Mouse (Mus musculus) embryonic facial prominence, embryonic 12.5 days (tissue): ENCODE data around the gene Tmem191c. TPM values are rescaled to one million over a fixed set of nuclear protein-coding genes. Genes with fewer than 3 reads are reported as not detected.

ENCODE experiments used
- ATAC-seq: fragments of 200-750 bp; cut with Nextera tagmentation; 2 replicates; pipeline ENCODE4 v1.8.0; 2017; ENCODE audit not compliant: insufficient number of reproducible peaks, insufficient read depth, low FRiP score, low TSS enrichment
- H3K27ac ChIP-seq: fragments of 300-500 bp; sonication (generic); 2 replicates; pipeline ENCODE4 v1.5.1; 2016; ENCODE audit warnings: mild to moderate bottlenecking
- H3K27me3 ChIP-seq: fragments of 300-500 bp; sonication (generic); 2 replicates; pipeline ENCODE4 v1.6.1; 2016; ENCODE audit warnings: mild to moderate bottlenecking, moderate library complexity
- H3K36me3 ChIP-seq: fragments of 300-500 bp; sonication (generic); 2 replicates; pipeline ENCODE4 v1.6.1; 2016; ENCODE audit warnings: mild to moderate bottlenecking
- H3K4me1 ChIP-seq: fragments of 300-500 bp; sonication (generic); 2 replicates; pipeline ENCODE4 v1.6.1; 2016
- H3K4me2 ChIP-seq: fragments of 300-500 bp; sonication (generic); replicated peaks from 2 replicates; pipeline ENCODE4 v1.6.1; 2016; ENCODE audit warnings: mild to moderate bottlenecking, moderate library complexity
- H3K4me3 ChIP-seq: fragments of 300-500 bp; sonication (generic); 2 replicates; pipeline ENCODE4 v1.5.1; 2016; ENCODE audit warnings: mild to moderate bottlenecking
- H3K9ac ChIP-seq: fragments of 300-500 bp; sonication (generic); 2 replicates; pipeline ENCODE4 v1.6.1; 2016; ENCODE audit warnings: mild to moderate bottlenecking, moderate library complexity
- H3K9me3 ChIP-seq: fragments of 300-500 bp; sonication (generic); 2 replicates; pipeline ENCODE4 v1.6.1; 2016; ENCODE audit warnings: mild to moderate bottlenecking, moderate library complexity
- WGBS: fragments of 180-500 bp; shearing (Covaris S2); methylation state at CpG from one replicate; pipeline ENCODE4 v1.1.7; 2016; 5-methylcytosine and 5-hydroxymethylcytosine counted together
- polyA plus RNA-seq: library from polyadenylated mRNA; unstranded; fragments of >200 nt; fragmentation: Nextera tagmentation; extraction: Ambion mirVana; gene quantifications from 2 replicates; pipeline ENCODE4 v1.2.1, GENCODE M21; 2016

The Tmem191c gene
- polyA plus RNA-seq, 1 experiment from 2014 or later: 15.0 TPM

GRCm38 (mm10) chr16:17269872-17270271 lies 6.0 kb upstream of the Tmem191c start:
- no peak for ATAC-seq
- no peak overlapping the region for H3K27ac ChIP-seq
- H3K4me2 ChIP-seq: no peak overlapping the region
- no peaks in the 10 kb centered on the region for H3K4me1 ChIP-seq
- H3K9me3 ChIP-seq: 0 out of 2 replicates have a peak, but pooled peaks cover 3% of the 10 kb centered on the region
- no peak overlapping the region for H3K9ac ChIP-seq
- H3K27me3 ChIP-seq: no peaks in the 10 kb centered on the region
- WGBS: 90% methylated on average over 5 of the region's 5 CpGs
- H3K36me3 ChIP-seq: no peaks in the 10 kb centered on the region
- H3K4me3 ChIP-seq: no peak overlapping the region

DNA sequence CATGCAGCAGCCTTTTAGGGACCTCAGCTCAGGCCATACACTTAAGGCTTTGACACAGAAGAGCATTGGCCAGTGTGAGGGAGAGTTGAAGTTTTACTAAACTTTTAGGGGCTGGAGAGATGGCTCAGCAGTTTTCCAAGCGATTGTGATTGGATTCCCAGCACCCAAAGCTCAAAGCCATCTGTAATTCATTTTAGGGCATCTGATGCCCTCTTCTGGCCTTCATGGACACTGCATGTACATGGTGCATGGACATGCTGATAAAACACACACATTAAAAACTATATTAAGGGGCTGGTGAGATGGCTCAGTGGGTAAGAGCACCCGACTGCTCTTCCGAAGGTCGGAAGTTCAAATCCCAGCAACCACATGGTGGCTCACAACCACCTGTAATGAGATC lies 4.8 kb upstream of the Tmem191c start:
- no peak for ATAC-seq
- Histone ChIP-seq H3K4me2 (no peak overlapping the region), H3K4me3 (no peak overlapping the region), H3K36me3 (no peaks in the 10 kb centered on the region), H3K9me3 (0 out of 2 replicates have a peak, but pooled peaks cover 3% of the 10 kb centered on the region), H3K27ac (no peak overlapping the region), H3K9ac (no peak overlapping the region), H3K27me3 (no peaks in the 10 kb centered on the region), H3K4me1 (no peaks in the 10 kb centered on the region)
- 70% methylated on average over 4 of the region's 4 CpGs for WGBS

DNA sequence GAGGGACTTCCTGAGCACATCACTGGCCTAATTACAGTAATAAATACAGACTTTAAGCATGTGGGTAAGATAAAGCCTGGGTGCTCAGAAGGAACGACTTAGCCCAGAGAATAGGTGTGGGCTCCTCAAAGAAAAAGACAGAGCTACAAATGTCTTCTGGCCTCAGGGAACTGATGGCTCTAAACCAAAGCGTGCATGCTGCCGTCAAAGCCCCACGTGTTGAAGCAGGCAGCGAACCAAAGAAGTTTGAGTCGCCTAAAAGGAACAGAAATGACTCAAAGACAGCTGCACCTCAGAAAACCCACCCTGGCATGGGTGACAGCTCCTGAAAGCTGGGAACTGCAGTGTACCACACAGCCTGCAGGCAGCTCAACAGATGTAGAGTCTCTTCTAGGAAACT lies 4.0 kb upstream of the Tmem191c start:
- WGBS: 77% methylated on average over 6 of the region's 6 CpGs
- H3K4me2 ChIP-seq: no peak overlapping the region
- H3K36me3 ChIP-seq: no peaks in the 10 kb centered on the region
- H3K9ac ChIP-seq: no peak overlapping the region
- peaks cover 2% of the 10 kb centered on the region; the same call in 1 of the 2 replicates for H3K4me1 ChIP-seq
- no peak for ATAC-seq
- H3K4me3 ChIP-seq: no peak overlapping the region
- H3K27me3 ChIP-seq: peaks cover 4% of the 10 kb centered on the region
- 0 out of 2 replicates have a peak, but pooled peaks cover 3% of the 10 kb centered on the region for H3K9me3 ChIP-seq
- H3K27ac ChIP-seq: no peak overlapping the region

- WGBS: under 1% methylated on average over 62 of the region's 62 CpGs
- H3K4me3 ChIP-seq: peak overlapping the region; percentile 55
- no peaks in the 10 kb centered on the region for H3K9me3 ChIP-seq
- no peak overlapping the region for H3K27ac ChIP-seq
- peaks cover 18% of the 10 kb centered on the region; the same call in 1 of the 2 replicates for H3K36me3 ChIP-seq
- H3K9ac ChIP-seq: peak overlapping the region; percentile 35
- H3K4me2 ChIP-seq: peak overlapping the region; percentile 86
- H3K4me1 ChIP-seq: peaks cover 16% of the 10 kb centered on the region
- H3K27me3 ChIP-seq: peaks cover 32% of the 10 kb centered on the region
- ATAC-seq: peak; percentile 85
Observed at GRCm38 (mm10) chr16:17276164-17277151, 581 bp downstream of the Tmem191c start.

DNA sequence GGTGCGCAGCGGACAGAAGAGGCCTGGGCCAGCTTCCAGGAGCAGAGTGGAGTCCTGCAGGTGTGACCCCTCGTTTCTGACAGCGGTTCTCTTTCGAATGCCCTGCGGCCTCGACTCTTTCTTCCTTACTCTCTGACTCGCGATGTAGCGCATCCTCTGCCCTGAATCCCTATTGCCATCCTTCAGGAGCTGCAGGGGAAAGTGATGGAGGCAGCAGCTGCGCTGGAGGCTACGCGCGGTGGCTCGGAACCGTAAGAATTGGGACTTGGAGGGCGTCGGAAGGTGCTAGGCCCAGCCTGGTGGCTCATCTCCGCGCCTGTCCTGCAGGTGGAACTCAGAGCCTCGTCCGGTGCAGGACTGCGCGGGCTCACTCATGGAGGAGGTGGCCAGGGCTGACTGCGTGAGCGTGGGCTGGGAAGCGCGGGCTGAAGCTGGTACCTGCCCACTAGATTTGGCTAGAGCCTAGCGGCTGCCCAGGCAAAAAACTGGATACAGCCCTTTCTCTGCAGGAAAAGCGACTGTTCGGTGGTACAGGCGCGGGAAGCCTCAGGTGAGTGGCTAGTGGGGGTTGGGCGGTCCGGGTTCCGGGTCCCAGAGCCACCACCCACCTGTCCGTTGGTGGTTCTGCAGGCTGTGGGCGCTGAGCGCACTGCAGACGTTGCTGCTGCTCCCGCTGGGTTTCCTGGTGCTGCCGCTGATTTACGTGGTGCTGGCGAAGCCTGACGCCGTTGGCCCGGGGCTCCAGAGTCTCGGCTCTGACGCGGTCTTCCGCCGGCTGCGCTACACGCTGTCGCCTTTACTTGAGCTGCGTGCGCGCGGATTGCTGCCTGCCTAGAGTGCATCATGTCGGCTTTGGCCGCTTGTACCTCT lies 1.7 kb downstream of the Tmem191c start:
- WGBS: 2% methylated on average over 60 of the region's 61 CpGs
- no peak; the same call in 1 of the 2 replicates for ATAC-seq
- Histone ChIP-seq H3K4me1 (peaks cover 16% of the 10 kb centered on the region), H3K9me3 (no peaks in the 10 kb centered on the region), H3K36me3 (peaks cover 29% of the 10 kb centered on the region), H3K4me2 (peak overlapping the region; percentile 86), H3K27ac (no peak overlapping the region), H3K27me3 (peaks cover 32% of the 10 kb centered on the region), H3K4me3 (peak overlapping the region; percentile 55), H3K9ac (peak overlapping the region; percentile 37)

DNA sequence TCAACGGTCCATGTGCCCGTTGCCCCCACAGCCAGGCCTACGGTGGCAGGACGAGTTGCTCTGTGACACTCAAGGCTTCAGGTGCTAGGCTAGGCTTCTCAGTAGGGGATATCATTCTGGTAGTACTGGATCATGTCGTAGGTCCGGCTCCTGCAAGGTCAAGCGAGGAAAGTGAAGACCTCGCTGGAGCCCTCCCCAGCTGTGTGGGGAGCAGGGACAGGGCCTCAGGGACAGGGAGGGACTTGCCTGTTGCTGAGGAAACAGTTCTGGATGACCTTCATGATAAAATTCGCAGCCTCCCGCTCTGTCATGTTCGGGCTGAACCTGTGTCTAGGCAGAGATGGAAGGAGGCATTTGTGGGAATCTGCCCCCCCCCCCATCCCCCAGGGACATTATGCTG lies 4.6 kb downstream of the Tmem191c start:
- peaks cover 55% of the 10 kb centered on the region for H3K36me3 ChIP-seq
- 91% methylated on average over 11 of the region's 11 CpGs for WGBS
- no peak for ATAC-seq

DNA sequence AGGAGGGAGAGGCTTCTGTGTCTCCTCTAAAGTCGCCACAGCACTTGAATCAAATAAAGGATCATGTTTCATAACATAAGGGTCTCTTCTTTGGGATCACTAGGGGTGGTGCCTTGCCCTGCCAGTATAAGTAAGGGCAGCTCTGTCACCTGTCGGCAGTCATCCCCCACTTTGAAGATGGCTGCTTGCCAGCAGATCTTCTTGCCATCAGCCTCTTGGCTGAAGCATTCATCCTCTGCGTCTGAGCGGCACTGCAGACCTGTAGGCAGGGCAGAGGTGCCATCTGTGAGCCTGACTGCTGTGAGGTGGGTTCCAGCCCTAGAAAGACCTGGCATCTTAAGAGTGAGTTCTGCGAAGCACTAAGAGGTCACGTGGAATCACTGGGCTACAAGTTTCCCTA lies 7.3 kb downstream of the Tmem191c start:
- peaks cover 1% of the 10 kb centered on the region for H3K4me1 ChIP-seq
- peaks cover 73% of the 10 kb centered on the region for H3K36me3 ChIP-seq
- ATAC-seq: no peak
- H3K9me3 ChIP-seq: no peaks in the 10 kb centered on the region
- H3K4me2 ChIP-seq: no peak overlapping the region
- peaks cover 15% of the 10 kb centered on the region for H3K27me3 ChIP-seq
- H3K27ac ChIP-seq: no peak overlapping the region
- WGBS: 85% methylated on average over 6 of the region's 6 CpGs
- no peak overlapping the region for H3K4me3 ChIP-seq
- no peak overlapping the region for H3K9ac ChIP-seq

More for the DNA sequence above, 4.6 kb downstream of the Tmem191c start:
- Histone ChIP-seq H3K4me1 (peaks cover 16% of the 10 kb centered on the region), H3K9ac (no peak overlapping the region), H3K4me3 (no peak overlapping the region), H3K4me2 (no peak overlapping the region), H3K27ac (no peak overlapping the region), H3K9me3 (no peaks in the 10 kb centered on the region), H3K27me3 (peaks cover 32% of the 10 kb centered on the region)

GRCm38 (mm10) chr16:17287103-17287502 lies 11.2 kb downstream of the Tmem191c start:
- Histone ChIP-seq H3K9ac (no peak overlapping the region), H3K9me3 (no peaks in the 10 kb centered on the region), H3K36me3 (peaks cover 79% of the 10 kb centered on the region), H3K4me1 (no peaks in the 10 kb centered on the region), H3K27me3 (no peaks in the 10 kb centered on the region), H3K4me3 (no peak overlapping the region), H3K27ac (no peak overlapping the region), H3K4me2 (no peak overlapping the region)
- 93% methylated on average over 2 of the region's 2 CpGs for WGBS
- no peak for ATAC-seq

- no peak for ATAC-seq
- H3K36me3 ChIP-seq: peaks cover 68% of the 10 kb centered on the region
- no peak overlapping the region for H3K4me3 ChIP-seq
- 83% methylated on average over 2 of the region's 2 CpGs for whole genome bisulfite sequencing
- no peaks in the 10 kb centered on the region for H3K9me3 ChIP-seq
- H3K4me2 ChIP-seq: no peak overlapping the region
- no peaks in the 10 kb centered on the region for H3K4me1 ChIP-seq
- no peaks in the 10 kb centered on the region for H3K27me3 ChIP-seq
- H3K9ac ChIP-seq: no peak overlapping the region
- H3K27ac ChIP-seq: no peak overlapping the region
Observed at GRCm38 (mm10) chr16:17291016-17291415, 15.1 kb downstream of the Tmem191c start.

GRCm38 (mm10) chr16:17292751-17293150 lies 16.9 kb downstream of the Tmem191c start:
- H3K27ac ChIP-seq: no peak overlapping the region
- 0% methylated on average over 2 of the region's 2 CpGs for WGBS
- no peaks in the 10 kb centered on the region for H3K27me3 ChIP-seq
- H3K4me2 ChIP-seq: no peak overlapping the region
- peaks cover 72% of the 10 kb centered on the region for H3K36me3 ChIP-seq
- no peak for ATAC-seq
- no peak overlapping the region for H3K4me3 ChIP-seq
- H3K9ac ChIP-seq: no peak overlapping the region
- H3K9me3 ChIP-seq: no peaks in the 10 kb centered on the region
- no peaks in the 10 kb centered on the region for H3K4me1 ChIP-seq

- 95% methylated on average over 3 of the region's 3 CpGs for WGBS
- Histone ChIP-seq H3K4me1 (no peaks in the 10 kb centered on the region), H3K9ac (no peak overlapping the region), H3K36me3 (peaks cover 56% of the 10 kb centered on the region), H3K4me3 (no peak overlapping the region), H3K9me3 (no peaks in the 10 kb centered on the region), H3K4me2 (no peak overlapping the region), H3K27me3 (no peaks in the 10 kb centered on the region), H3K27ac (no peak overlapping the region)
- no peak for ATAC-seq
Observed at GRCm38 (mm10) chr16:17300818-17301217, 24.9 kb downstream of the Tmem191c start.
